Mouse (Mus musculus) left cerebral cortex, adult 18-20 months (tissue): ENCODE measurements around the gene Kif21a. TPM values are rescaled to one million over a fixed set of nuclear protein-coding genes. Genes with fewer than 3 reads are reported as not detected.
A peak's percentile ranks its signal among the peaks of the same experiment; 100 is the strongest.

ENCODE experiments used
- DNase-seq, 2 experiments: peaks; one replicate each; pipeline ENCODE4 v3.0.0; 2021 to 2022; ENCODE audit warnings: low spot score in 2 of 2, mixed read lengths in 1 of 2
- long read RNA-seq, 2 experiments: library from polyadenylated mRNA; stranded (forward); transcript quantifications; one replicate each; pipeline ENCODE4 v2.0.0; 2021
- total RNA-seq, 2 experiments: library from RNA; stranded (reverse); gene quantifications; 2 replicates each; pipeline ENCODE4 v1.2.3; 2021

Kif21a gene
- total RNA-seq = 100 to 1,000 TPM; 145 TPM
- long read RNA-seq, experiment 1, full-length matches to known transcripts = 2 of 33 reads
- long read RNA-seq, experiment 1, partial matches to known transcripts = 17 of 33 reads
- long read RNA-seq, experiment 1, other reads (novel, unspliced or antisense) = 14 of 33 reads
- long read RNA-seq, experiment 2, partial matches to known transcripts = 11 of 19 reads
- long read RNA-seq, experiment 2, other reads (novel, unspliced or antisense) = 8 of 19 reads

DNA sequence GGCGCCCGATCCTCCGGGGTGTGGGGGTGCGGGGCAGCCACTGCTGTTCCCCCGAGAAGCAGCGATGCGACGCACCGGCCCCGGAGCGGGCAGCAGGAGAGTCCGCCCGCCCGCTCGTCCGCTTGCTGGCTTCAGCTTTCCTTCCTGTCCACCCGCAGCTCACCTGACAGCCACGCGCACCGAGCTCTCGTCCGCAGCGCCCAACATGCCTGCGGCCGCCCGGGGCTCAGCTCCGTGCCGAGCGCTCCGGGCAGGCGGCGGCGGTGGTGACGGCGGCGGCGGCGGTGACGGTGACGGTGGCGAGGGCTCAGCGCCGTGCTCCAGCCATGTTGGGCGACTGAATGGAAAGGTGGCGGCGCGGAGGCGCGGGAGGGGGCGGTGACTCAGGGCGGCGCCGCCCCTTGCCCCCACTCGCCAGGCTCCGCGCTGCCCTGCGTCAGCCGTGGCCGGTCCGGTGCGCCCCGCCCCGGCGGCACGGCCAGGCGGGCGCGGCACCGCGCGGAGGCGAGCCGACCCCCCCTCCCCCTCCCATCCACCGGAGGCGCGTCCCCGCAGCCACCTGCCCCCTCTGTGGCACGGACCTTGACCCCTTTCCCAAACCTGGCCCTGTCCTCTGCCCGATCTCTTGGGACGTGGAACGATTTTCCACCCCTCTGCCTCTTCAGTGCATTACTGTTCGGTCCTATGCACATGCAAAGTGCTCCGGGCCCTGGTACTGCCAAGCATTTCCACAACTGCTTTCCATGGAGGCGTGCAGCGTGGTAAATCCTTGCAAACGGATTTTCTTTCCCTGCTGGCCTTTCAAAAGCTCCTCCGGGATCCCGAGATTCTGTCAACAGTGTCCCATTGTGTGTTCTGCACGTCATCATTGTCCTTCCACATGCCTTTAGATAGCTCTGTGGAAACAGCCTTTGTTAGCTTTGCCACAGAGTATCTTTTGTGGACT, at the start of gene Kif21a:
Gene Kif21a, minus strand, starts transcription at position 453 of the 946 bp plus-strand sequence.
- DNase-seq = peak; percentile 74 to 86

DNA sequence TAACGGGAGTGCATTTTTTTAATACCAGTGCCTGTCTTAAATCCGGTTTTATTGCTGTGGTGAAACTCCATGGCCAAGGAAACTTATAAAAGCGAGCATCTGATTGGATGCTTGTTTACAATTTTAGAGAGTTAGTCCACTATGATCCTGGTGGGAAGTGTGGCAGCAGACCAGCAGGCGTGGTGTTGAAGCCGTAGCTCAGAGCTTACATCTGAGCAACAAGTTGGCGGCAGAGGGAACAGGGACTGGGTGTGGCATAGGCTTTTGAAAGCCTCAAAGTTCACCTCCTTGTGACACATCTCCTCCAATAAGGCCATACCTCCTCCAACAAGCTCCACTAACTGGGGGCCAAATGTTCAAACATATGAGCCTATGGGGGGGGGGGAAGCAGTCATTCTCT, 46.9 kb upstream of the Kif21a start:
- DNase-seq = no peak

DNA sequence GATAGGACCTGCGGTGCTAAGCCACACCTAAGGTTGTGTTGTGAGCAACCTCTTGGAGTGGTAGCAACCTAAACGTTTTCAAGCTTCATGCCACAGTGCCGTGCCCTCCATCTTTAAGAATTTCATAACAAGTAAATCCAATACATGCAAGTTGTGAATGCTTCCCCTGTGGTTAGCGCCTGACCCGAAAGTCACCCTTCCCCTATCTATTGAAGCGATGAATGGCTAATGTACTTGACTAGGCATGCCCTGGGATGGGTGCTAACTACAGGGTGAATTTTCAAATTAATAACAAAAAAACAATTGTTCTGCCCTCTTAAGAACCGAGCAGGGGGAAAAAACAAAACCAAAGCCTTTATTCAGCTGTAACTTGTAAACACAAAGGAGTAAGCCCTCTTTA, 39.7 kb upstream of the Kif21a start:
- no peak for DNase-seq

DNA sequence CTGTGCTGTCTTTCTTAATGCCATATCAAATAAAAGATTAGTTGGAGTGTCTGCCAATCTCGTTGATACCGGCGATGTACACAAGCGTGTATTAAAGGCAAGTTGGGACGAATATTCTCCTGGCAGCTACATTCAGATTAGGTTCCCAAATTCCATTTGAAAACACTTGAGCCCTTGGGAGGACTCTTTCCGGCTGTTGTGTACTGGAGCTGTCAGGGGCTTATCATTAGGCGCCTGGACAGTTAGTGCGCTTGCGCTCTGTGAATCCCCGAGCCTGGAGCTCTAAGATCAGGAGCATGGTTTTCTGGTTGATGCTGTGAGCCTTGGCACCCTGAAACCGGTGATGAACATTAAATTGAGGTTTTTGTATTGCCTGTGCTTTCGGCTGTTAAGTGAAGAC, 38.3 kb upstream of the Kif21a start:
- no peak for DNase-seq

- DNase-seq = no peak
Observed at GRCm38 (mm10) chr15:91077457-91078410, 28.0 kb upstream of the Kif21a start.

DNA sequence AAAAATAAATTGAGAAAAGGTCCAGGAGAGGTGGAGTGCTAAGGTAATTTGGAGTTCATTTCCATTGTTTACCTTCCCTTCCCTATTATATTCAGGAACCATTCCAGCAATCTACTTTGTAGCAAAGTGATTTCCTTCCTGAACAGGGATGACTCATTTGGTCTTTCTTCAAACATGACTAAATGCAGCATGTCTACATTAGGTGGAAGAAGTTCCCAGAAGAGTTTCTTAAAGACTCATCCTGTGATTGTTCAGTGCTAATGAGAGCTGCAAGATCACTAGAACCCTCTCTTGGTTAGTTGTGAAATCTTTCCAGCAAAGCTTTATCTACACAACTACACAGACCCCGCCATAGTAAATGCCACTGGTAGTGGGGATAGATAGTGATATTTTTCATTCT, 22.7 kb upstream of the Kif21a start:
- DNase-seq = no peak

DNA sequence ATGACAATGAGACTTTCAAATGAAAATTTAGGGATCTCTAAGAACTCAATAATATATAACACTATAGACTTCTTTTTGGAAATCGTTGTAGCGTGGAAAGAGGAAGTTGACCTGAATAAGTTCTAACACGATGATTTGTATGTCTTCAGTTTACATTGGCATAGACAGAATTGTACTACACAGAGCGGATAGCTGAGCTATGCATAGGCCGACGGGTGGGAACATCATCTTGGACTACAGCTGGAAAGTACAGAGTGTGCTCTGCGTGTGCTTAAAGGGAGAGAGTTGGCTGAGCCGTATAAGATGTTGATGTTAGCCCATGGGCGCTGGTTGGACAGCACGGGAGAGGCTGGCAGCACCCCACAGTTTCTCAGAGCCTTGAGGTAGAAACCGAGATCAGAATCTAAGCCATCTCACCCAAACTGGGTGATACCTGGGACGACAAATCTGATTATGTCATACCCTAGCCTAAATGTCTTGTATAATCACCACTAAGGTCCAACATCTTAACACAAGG, 14.6 kb upstream of the Kif21a start:
- DNase-seq = no peak

DNA sequence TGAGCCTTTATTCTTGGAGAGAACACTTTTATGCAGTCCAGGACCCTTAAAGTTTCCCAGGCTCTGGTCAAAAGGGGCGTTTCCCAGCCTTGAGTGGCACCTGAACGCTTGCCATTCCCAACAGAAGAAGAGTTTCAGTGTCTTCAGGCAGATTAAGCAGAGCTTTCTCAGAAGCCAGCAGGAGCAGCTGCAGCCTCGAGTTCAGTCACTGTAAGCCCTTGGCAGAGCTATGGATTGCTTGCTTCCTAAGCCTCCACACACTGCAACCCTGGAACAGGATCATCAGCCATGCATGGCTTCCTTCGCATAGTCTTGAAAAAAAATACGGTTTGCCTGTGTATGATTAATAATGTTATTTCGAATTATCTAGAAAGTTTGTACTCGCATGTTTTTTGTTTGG, 14.1 kb upstream of the Kif21a start:
- DNase-seq = no peak

DNA sequence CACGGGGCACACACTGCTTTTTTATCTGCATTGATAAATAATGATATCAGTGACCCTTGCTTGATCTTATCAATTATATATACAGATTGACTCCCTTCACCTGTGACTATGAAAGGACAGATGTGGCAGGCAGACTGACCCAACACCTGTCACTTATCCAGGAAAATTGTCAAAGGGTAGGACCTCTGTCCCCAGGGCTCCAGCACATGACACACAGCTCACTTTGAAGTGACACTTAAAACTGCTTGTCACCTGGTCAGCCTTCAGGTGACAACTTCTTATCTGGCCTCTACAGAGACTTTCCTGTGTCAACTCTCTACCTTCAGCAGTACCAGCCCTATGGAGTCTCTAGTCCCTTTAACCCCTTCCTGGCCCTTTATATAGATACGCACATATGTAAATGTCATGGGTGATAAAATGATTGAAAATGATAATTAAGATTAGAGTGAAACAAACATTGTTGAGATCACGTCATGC, 7.2 kb upstream of the Kif21a start:
- no peak for DNase-seq

DNA sequence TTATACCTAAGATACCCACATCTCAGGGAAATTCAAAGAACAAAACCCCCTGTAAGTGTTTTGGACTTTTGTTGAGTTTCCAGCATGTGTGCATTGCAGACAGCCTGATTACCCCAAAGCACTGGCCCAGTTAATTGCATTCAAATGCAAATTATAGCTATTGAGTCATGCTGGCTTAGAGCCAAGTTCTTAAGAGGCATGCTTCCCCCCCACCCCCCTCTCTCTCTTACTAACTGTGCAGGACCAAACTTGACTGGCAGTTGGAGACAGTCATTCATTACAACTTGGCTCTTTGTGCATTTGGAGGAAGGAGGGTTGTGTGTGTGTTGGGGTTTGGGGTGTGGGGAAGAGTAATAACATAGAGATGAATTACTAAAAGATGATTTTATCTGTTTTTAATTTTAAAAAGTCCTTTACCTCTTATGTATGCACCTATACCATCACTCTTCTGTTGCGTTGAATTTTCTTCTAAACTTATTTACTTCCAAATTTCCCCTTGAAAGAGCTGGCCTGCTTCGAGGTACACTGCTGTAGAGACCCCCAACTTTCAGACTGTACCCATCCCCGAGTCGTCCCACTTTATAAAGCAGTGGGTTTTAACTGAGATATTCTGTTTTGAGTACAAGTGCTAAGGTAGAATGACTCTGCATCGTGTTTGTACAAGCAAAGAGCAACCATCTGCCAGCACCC, 6.6 kb upstream of the Kif21a start:
- no peak for DNase-seq

GRCm38 (mm10) chr15:91048951-91049495, 725 bp downstream of the Kif21a start:
- peak; percentile 19 to 44 for DNase-seq

DNA sequence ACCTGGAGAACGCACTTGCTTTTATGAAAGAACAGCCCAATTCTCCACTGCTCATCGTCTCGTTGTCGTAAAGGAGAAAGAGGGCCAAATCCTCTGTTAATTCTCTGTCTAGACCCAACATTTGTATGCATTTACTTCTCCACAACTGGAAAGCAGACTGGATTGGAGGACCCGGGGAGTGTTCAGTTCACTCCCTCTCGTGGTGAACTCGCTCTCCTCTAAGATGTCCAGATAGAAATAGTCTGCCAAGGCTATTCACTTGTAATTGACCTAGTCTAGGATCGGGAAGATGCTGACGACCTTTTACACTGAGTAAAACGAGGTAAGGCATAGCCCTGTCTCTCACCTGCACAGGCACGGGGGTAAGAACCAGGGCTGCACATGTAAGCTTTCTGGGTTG, 2.1 kb downstream of the Kif21a start:
- DNase-seq = no peak

DNA sequence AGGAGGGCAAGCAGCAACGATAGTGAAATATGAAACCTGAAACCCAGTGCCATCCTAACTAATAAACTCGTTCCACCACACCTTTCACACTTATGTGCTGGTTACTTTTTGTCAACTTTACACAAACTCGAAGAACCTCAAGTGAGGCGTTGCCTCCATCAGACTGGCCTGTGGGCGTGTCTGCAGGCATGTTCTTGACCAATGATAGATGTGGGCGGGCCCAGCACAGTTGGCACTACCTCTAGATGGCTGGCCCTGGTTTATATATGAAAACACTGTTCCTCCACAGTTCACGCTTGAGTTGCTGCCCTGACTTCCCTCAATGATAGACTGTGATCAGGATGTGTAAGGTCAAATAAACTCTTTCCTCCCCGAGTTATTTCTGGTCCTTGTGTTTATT, 3.2 kb downstream of the Kif21a start:
- no peak for DNase-seq

DNA sequence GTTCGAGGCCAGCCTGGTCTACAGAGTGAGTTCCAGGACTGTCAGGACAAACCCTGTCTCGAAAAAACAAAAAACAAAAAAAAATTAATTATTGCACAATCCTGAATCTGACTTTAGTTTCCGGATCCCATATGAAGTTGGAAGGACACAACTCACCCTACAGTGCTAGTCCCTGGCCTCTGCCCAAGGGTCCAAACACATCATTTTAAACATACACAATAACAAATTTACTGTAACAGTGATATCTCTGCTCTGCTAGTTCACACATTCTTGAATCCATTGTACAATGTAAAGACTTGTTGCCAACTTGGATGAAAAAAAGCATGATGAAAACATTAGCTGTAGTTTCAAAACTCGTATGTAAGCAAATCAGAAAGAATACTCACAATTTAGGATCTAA, 6.5 kb downstream of the Kif21a start:
- no peak for DNase-seq

DNA sequence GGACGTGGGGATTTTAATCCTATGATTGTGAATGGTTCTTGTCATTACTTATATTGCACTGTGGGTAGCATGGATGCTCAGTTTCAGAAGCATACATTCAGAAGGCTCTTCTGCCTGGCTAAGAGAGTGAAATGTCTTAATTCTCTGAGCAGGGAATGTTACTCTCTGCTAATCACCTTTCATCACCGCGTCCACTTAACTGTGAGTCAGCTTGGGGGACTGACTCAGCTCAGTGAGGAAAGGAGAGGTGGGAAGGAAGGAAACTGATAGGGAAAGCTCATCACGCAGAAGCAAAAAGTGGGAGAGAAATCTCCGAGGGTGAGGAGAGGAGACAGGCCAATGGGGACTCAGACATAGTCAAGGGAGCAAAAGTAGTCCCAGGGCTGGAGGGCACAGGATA, 10.9 kb downstream of the Kif21a start:
- DNase-seq = no peak

DNA sequence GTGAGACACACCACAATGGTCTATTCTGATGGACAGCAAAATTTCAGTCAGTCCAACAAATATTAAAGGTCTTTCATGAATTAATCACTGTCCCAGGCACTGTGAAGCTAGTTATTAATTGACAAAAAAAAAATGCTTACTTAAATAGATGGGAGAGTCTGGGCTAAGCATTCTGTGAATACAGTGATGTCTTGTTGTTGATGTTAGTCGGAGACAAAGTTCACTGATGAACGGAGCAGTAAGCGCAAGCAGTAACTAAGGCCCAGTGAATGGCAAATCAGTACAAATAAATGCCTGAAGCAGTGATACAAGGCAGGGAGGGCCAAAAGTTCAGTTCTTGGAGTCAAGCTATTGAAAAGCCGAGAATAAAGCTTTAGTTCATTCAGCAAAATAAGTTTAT, 15.7 kb downstream of the Kif21a start:
- DNase-seq = no peak

DNA sequence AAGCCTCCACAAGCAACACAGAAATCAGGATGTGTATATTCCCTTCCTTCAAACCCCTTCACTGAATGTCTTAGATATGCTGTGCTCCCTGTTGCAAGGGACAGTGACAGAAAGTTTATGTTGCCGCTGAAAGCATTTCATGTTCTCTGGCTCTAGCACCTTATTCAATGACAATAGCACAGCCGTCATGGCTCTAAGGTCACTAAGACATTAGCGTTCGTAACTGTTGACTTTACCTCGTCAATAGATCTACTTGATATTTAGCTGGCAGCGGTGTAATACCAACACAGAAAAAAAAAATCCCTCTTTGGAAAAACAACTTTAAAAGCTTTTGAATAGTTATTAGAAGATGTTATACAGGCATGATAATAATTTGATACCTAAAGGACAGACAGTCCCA, 16.2 kb downstream of the Kif21a start:
- DNase-seq = no peak

- no peak for DNase-seq
Observed at GRCm38 (mm10) chr15:91028962-91029361, 20.8 kb downstream of the Kif21a start.

DNA sequence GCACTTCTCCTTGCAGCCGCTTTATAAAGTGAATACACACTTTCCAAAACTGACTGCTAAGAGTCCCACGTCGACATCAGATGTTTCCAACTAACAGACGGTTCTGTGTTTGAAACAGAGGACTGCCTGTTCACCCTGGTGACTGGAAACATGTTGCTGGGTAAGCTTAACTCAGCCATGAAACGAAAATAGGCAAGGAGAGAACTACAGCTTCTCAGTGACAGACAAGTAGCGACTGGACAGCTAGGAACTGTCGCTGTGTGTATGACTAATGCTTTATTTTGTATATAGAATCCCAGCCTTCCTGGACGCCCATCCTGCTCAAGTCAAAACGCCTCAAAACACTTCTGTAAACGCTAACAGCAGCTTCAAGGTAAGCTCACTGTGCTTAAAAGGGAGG, 21.3 kb downstream of the Kif21a start:
- no peak for DNase-seq

DNA sequence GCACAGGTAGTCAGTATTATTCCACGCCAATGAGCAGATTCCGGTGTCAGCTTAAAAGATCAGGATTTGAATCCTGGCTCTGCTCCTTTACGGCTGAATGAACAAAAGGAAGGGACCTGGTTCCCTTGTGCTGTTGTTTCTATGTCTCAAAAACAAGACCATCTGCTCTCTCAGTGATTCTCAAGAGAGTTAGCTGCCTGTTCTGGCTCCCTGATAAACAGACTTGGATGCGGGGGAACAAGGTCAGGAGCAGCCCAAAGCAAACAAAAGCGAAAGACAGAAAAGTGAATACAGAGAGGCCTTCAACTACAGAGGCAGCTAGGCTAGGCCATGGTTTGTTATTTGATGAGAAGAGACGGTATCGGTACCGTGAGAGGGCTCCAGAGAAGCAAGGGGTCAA, 27.5 kb downstream of the Kif21a start:
- no peak for DNase-seq
